Mouse (Mus musculus) heart, adult 18-20 months (tissue): ENCODE data around the gene Rerg. TPM values are rescaled to one million over a fixed set of nuclear protein-coding genes. Genes with fewer than 3 reads are reported as not detected.
"Not testable (repeated sequence)": the region's sequence is repeated elsewhere in the genome, so short reads cannot be mapped to it uniquely, and the experiment has no call there.

Experiments used
- DNase-seq, 2 experiments: peaks; one replicate each; pipeline ENCODE4 v3.0.0; 2021 to 2022; ENCODE audit warnings: mixed read lengths in 1 of 2
- total RNA-seq, 2 experiments: library from RNA; stranded (reverse); gene quantifications; 2 replicates each; pipeline ENCODE4 v1.2.3; 2021

Rerg gene
- total RNA-seq, 2 experiments from 2014 or later = 3.1 to 3.8 TPM

DNA sequence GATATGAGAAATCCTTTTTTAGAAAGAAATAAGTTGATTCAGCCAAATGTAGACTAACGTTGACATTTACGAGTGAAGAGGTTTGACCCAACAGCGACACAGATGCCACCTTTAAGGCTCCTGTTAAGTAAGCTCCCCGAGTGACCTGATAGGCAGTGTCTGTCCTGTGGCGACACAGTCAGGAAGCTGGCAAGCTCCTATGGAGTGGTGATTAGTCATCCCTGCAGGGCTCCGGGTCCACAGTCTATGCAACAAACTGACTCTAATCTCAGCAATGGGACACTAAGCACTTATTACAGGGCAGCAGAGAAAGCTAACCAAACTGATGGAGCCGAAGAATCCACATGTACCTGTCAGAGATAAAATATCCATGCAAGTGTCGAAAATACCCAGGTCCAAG is 98.0 kb downstream of the Rerg start:
- no peak for DNase-seq

DNA sequence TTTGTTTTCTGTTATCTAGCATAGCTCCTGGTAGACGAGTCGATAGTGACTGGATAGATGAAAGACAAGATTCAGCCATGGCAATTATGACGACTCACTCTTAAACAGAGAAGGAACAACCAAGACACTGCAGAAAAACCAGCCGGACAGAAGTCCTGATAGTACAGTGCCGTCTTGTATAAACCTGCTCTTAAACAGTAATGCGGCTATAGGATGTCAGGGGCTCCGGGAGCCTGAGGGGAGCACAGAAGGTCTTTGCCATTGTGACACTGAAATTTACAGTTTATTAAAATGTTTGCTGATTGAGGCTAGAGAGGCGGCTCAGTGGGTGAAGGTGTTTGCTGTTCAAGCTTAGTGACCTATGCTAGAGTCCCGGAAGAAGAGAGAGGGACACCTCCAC is 98.8 kb downstream of the Rerg start:
- no peak for DNase-seq

DNA sequence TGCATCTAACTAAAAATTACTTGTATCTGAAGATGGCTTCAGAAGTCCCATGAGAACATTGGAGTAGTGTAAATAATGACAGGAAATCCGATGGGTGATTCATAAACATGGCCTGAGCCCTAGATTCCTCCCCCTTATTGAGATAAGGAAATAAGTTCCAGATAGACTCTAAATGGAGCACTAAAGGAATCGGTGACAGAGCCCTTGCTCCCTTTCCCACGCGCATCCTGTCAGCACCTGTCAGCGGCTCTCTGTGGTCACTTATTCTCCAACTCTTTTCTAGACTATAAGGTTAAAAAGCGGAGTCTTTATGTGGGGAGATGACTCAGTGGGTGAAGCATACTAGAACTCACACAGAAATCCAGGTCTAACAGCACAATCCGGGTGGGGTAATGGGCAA is 104.8 kb downstream of the Rerg start:
- DNase-seq = no peak

DNA sequence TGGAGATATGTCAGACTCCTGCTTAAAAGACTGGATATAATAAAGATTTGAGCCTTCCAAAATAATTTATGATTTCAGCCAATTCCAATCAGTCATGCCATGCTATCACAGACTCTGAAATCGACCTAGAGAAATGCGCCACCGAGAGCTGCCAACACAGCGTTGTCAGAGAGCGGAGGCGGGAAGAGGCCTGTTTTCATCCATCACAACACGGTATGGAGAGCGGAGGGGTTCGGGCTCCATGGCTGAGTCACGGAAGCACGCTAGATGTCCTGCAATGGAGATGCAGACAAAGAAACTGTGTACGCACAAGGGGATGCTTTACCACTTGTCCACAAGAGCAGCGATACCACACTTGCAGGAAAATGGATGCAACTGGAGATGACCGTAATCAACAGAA is 105.5 kb downstream of the Rerg start:
- no peak for DNase-seq

DNA sequence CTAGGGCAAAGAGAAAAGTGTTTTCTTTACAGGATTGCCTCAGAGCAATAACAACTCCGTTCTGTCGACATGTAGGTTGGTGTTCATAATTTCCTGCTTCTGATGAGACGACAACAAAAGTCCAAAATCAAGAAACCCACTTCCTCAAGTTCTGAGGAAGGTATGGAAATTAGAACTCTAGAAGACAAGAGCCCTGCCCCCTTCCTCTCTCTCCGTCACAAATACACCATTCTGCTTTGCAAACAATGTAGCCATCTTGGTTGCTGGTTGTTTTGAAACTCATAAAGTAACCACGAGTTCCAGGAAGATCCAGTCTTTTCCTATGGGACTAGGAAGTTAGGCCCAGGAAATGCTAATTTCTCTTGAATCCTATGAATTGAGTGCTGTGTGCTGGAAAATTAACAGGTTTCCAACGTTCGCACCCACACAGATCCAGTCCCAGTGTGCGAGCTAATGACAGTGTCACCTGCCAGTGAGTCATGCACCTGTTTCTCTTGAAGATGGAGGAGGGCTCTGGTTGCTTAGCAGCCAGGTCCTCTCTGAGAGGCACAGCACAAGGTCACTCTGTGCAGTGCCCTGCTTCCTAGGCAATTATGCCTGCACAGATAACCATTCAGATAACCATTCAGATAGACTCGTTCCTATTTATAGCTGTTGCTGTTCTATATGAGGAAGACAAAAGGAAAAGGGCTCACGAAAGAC is 106.9 kb downstream of the Rerg start:
- no peak for DNase-seq

GRCm38 (mm10) chr6:137061880-137062531 is 108.3 kb downstream of the Rerg start:
- DNase-seq = no peak

DNA sequence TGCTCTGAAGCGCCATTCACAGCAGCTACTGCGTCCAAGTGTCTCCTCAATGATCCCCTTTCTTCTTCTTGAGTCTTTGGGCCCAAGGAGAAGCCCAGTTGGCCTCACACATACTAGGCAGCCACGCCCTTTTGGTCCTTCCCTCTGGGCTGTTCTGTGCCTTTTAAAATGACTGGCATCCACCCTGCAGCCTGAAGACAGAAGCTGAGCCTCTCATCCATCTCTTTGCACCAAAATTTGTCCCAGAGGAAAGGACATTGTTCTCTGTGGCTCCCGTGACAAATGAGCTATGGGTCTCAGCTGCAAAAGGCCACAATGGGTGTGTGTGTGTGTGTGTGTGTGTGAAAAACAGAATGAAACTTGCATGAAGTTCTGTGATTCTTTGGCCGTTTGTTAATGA is 109.7 kb downstream of the Rerg start:
- no peak for DNase-seq

DNA sequence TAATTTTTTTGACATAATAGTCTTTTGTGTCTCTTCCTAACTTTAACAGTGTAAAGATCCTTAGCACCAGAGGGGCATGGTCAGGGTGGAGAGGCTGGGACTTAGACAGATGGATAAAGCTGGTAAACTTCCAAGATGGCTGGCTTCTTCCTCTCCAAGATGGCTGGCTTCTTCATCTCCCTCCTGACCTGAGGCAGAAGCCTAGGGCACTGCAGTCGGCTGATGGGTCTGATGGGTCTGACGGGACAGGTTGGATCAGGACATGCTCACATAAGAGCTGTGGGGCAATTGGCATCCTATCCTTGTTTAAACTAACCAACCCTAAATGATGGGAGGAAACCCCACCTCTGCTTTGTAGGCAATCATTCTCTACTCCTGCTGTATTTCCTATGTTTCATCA is 112.0 kb downstream of the Rerg start:
- no peak for DNase-seq

DNA sequence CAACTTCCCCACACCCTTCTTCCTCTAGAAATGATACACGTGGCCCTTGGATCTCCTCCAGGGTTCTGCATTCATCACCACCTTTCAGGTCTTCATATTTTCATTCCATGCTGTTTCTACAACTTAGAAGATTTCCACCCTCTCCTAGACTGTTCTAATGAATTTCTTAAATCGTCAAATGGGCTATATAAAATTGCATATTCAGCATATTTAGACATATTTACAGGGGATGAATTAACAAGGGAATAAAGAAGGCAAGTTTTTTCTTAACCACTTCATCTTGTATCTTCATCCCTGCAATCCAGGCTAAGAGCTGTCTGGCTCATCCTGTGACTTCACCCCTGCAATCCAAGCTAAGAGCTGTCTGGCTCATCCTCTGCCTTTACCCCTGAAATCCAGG is 116.2 kb downstream of the Rerg start:
- DNase-seq = no peak

DNA sequence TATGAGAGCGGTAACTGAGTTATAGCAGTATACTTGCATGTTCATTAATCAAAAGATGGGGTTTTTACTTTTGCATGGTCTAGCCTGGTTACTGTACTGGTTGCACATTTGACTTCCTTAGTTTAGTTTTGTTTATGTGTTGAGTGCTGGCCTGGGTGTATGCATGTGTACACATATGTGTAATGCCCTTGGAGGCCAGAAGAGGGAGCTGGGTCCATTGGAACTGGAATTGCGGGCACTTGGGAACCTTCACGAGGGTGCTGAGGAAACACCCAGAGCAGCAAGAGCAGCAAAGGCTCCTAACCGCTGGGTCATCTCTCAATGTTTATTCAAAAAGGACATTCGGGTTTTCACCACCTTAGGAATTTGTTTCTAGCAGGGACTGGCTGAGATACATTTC is 116.8 kb downstream of the Rerg start:
- peak in 1 of 2 experiments; percentile 26 for DNase-seq

DNA sequence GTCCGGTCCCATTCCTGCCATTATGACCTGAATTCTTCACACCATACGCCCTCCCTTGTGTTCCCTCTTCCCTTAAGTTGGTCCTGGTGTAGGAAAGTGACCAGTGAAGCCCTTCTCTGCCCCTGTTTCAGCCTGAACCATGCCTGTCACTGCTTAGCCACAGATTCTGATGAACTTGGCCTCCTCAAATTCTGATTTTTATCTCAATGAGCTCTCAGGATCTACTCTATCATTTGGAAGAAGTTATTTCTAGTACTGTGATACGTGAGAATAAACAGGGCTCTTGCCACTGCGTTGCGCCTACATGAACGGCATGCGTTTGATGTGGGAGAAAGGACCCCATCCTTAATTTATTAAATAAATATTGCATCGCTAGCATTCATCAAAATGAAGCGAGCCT is 117.3 kb downstream of the Rerg start:
- DNase-seq = no peak

- DNase-seq = no peak
Measured at GRCm38 (mm10) chr6:137047036-137047435, 123.3 kb downstream of the Rerg start.

DNA sequence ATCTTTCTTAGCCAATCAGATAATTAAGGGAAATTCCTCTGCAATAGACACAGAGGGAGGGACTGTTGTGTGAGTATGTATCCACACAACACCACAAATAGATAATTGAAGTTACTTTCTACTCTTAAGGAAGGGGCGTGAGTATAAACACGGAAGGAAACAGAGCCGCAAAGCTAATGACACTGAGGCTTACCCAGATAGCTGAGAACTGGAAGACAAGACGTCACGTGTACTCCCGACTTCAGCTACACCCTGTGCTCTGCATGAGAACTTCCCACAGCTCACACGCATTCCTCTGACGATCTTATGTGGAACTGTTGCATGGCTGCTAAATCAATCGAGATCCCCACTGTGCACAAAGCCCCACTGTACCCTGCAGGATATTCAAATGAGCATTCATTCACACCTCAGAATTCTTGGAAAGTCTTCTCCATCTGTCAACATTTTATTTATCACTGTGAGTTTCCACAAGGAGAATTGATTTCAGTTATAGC is 125.2 kb downstream of the Rerg start:
- DNase-seq = no peak

DNA sequence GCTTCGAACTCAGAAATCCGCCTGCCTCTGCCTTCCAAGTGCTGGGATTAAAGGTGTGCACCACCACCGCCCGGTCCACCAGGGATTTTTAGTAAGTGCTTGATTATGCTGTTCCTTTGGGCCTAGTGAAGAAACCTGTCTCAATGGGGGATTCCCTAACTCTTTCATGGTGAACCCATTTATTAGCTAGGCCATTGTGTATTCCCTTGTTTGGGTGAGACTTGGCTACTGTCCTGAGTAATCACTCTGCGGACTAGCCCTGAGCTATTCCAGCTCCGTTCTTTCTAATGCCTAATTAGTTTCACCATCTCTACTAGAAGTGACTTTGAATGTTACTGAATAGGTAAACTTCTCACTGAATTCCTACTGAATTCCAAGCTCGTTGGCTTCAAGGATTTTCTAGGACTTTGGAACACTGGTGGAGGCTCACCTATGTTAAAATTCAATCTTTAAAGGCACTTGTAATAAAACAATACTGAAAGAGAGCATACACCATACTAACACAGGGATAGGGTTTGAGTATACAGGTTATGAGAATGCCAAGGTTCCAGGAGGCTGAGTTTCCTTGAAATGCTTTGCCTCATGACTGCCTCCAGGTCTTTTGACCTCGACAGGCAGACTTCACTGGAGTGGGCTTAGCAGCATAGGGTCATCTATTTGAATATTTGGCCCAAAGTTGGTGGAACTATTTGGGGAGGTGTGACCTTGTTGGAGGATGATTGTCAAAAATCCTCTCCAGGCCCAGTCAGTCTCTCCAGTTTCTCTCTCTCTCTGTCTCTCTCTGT is 134.5 kb downstream of the Rerg start:
- not testable (repeated sequence) for DNase-seq

GRCm38 (mm10) chr6:137030611-137031097 is 139.6 kb downstream of the Rerg start:
- no peak for DNase-seq

- no peak for DNase-seq
Measured at GRCm38 (mm10) chr6:137029931-137030610, 140.2 kb downstream of the Rerg start.

- DNase-seq = peak; percentile 9 to 37
Measured at GRCm38 (mm10) chr6:137025461-137025860, 144.8 kb downstream of the Rerg start.

DNA sequence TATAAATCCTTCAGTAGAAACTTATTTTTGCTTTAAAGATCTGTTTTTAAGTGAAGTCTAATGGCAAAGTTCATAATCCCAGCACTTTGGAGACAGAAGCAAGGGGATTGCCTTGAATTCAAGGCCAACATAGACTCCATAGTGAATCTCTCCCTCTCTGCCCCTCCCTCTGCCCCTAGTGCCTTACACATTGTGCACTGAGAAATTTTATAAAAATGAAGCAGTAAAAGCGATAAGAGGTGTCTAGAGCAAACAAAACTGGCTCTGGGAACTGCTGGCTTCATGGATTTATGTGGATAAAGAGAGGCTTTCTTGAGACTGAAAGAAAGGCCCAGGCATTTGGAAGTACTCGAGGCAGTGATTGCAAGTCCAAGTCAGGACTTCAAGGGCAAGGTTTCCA is 145.8 kb downstream of the Rerg start:
- no peak for DNase-seq

DNA sequence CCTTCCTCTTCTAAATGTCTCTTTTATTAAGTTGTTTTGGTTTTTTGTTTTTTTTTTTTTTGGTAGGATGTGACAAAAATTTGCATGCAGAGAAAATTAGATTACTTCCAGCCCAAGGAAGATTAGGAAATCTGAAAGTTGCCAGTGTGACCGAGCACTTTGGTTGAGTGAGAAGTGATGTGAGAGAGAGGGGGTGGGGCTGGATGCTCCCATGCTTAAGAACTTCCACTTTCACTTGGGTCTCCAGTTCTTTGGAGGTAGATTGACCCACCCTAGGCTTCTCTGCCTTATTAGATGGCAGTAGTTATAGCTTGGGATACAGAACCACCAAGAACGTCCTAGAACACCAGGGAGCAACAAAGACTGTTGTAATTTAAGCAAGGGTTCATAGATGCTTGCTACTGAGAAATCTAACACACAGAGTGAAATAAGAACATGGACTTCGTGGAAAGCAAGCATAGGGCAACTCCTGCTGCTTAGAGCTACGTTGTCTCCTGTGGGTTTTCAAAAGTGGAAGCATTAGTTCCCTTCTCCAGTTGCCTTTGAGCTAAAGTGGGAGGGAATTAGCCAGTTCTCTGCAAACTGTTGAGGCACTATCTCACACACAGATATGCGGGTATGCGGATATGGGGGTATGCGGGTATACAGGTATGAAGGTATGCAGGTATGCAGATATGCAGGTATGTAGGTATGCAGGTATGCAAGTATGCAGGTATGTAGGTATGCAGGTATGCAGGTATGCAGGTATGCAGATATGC is 152.9 kb downstream of the Rerg start:
- no peak for DNase-seq

- no peak for DNase-seq
Measured at GRCm38 (mm10) chr6:137014346-137014745, 156.0 kb downstream of the Rerg start.

DNA sequence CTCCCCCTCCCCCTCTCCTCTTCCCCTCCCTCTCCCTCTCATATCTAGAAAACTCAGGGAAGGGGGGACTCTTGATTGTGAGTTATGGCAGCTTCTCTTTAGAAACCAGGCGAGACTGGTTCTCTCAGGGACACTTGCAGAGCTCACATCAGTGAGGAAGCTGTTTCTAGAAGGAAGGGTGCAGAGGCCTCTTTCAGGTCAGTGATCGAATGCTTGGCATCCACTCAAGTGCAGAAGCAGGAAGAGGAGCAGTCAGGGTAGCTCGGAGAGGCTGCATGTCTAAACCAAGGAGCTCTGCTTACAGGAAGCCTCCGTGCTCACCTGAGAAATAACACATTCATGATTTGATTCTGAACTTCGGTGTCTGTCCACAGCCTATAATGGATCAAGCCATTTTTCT is 159.1 kb downstream of the Rerg start:
- DNase-seq = no peak
